Mouse (Mus musculus) spleen, adult 18-20 months (tissue): ENCODE measurements around the gene Cdc20b.
"Not testable (repeated sequence)": the region's sequence is repeated elsewhere in the genome, so short reads cannot be mapped to it uniquely, and the experiment has no call there.

Experiments
- DNase-seq, 2 experiments: peaks; one replicate each; pipeline ENCODE4 v3.0.0; 2022; ENCODE audit warnings: mixed read lengths in 2 of 2

Cdc20b gene

DNA sequence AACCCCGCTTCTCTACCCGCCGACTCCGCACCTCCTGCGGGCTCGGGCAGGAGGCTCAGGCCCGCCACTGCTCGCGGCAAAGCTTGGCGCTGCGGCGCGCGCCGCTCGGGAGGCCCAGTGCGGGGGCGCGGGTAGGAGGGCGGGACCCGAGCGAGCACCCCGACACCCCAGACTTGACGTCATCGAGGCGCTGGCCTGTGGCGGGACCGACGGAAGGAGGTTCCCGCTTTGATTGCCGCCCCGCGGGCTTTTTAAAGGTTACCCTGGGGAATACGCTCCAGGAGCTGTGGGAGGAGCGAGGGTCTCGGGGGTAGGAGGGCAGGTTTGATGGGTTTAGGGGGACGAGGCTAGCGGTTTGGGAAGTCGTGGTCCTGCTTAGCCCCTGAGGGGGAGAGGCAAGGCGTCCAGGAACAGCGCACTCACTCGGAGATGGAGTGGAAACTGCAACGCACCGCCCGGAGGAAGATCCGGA lies at the start of gene Cdc20b:
Cdc20b (plus strand) TSS at position 162 of the 472 bp plus-strand sequence.
- DNase-seq = peak; percentile 44 to 46

DNA sequence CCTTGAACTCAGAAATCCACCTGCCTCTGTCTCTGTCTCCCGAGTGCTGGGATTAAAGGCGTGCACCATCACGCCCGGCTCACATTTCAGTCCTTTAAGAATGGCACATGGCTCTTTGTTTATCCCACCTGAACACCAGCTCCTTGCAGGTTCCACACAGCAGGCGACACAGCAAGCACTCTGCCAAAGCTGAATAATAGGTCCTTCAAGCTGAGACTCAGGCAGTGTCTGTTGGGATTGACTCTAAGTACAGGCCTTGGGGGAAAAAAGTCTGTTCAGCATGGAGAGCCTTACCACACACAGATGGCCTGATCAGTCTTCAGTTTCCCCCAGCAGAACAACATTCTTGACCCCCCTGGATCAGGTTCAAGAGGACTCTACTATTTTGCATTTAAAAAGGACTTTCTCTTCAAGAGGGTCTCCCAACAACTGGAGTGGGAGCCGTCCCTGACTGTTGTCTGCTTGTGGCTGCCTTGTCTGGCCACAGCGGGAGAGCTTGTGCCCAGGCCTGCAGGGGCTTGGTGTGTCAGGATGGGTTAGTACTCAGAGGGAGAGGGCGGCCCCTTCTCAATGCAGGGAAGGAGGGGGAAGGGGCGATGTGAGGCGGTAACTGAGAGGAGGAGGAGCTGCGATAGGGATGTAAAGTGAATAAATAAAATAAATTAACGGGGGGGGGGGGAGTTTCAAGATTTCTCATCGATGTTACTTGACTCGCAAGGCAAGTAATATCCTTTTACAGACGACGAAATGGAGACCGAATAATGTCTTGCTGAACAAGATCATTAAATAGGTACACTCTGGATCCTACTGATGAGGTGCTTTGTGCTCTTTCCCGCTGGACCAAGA lies 49.1 kb upstream of the Cdc20b start:
- DNase-seq = no peak

DNA sequence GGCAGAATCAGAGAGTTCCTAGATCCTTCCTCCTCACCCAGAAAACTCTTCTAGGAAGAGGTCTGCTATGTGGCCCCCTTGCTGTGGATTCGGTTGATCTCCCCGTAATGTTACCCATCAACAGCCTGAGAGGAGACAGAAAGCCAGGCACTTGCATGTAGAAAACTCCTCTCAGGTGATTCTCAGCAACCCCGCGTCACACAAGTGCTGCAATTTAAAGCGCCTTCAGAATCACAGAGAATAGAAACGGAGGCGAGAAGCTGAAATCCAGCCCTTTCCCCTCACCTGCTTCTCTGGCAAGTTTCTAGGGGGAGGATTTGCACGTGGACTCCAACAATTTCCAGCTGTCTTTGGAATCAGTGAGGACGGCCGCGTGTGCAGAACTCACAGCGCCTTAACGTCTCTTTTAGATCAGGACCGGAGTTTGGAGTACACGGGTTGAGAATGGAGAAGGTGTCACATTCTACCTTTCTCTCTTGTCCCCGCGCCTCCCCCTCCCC lies 48.4 kb upstream of the Cdc20b start:
- DNase-seq = no peak

DNA sequence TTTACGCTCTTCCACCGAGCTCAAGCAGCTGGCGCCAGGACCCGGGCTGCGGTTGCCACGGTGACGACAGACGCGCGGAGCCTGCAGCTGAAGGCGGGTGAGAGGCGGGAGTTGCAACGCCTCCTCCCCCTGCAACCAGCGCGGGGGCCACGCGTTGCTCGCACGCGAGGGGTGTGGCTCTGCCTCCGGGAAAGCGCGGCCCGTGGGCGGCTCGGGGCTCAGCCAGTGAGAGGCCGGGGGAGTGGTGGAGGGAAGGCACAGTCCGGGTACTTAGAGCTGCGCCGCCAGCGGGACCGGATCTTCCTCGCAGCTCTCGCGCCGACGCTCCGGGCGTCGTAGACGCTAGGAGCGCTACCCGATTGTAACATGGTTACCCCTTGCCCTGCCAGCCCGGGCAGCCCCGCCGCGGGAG lies 47.4 kb upstream of the Cdc20b start, which contains the start of gene Ccno:
Ccno (plus strand) TSS at position 271 of the 412 bp plus-strand sequence.
- peak; percentile 77 to 80 for DNase-seq

DNA sequence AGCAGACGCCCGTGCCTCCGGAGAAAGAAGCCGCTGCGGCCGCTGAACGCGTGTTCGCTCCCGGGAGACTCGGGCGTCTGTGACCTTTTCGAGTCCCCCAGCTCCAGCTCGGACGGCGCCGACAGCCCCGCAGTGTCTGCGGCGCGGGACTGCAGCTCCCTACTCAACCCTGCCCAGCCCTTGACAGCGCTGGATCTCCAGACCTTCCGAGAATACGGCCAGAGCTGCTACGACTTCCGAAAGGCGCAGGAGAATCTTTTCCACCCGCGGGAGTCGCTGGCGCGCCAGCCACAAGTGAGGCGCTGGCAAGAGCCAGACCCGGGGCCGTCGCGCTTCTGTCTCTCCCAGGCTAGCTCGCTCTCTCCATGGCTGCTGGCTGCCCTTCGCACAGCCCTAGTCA lies 46.9 kb upstream of the Cdc20b start:
- no peak for DNase-seq

DNA sequence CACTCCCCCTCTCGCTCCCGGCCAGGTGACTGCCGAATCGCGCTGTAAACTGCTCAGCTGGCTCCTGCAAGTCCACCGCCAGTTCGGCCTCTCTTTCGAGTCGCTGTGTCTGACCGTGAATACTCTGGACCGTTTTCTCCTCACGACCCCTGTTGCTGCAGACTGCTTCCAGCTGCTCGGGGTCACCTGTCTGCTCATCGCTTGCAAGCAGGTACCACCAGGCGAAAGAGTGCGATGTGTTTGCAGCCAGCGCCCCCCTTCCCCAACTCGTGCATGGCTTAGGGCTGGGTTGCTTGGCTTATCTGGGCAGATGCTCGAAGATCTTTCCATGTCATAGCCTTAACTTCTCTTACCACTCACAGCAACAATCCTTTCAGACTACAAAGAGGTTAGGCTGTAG lies 46.0 kb upstream of the Cdc20b start:
- peak in 1 of 2 experiments; percentile 5 for DNase-seq

DNA sequence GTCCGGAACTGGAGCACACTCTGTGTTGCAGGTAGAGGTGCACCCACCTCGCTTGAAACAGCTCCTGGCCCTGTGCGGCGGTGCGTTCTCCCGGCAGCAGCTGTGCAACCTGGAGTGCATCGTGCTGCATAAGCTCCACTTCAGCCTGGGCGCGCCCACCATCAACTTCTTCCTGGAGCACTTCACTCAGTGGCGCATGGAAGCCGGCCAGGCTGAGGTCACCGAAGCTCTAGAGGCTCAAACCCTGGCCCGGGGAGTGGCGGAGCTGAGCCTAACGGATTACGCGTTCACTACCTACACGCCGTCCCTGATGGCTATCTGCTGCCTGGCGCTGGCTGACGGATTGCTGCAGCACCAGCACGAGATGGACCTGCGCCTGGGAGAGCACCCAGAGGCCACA lies 45.4 kb upstream of the Cdc20b start:
- no peak for DNase-seq

DNA sequence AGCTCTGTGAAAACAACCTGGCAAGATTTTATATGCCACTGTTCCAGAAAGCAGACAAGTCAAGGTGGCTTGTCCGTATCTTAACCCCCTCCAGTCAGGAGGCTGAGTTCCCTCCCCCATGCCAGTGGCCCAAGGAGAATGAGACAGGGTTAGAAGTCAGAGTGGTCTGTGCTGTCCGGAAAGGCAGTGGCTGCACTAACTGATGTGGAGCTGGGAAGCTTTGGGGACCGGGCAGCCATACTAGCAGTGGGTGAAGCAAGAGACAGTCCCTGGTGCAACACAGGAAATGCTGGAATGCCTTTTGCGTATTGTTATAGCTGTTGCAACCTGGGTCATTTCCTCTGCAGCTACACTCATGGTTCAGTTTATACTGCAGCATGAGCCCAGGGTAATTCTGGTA lies 44.6 kb upstream of the Cdc20b start:
- DNase-seq = no peak

DNA sequence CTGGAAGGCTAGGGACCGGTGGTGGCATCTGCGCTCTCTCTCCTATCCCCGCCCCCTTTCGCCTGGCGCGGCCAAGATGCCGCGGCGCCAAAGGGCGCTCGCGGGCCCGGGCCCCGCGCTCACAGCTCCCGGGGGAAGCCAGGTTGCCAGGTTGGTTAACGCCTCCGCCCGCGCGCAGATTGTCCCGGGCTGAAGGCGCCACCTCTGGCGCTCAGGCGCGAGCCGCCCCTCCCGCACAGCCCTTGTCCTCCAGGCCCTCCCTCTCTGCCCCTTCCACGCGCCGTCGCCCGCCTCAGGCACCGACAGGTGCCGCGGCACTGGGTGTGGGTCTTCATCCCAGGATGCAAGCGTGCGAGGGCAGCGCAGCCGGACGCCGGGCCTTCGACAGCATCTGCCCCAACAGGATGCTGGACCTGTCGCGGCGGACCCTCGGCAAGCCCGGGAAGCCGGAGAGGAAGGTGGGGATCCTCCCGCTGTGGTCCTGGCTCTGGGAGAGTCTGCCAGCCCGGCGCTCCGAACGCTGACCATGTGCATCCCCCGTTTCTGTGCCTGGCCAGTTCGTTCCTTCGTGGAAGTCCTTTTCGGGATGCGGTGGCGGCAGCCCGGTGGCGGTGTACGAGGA lies 41.3 kb upstream of the Cdc20b start, which contains the start of gene Mcidas:
Mcidas (plus strand) TSS at position 315 of the 622 bp plus-strand sequence.
- DNase-seq = no peak

DNA sequence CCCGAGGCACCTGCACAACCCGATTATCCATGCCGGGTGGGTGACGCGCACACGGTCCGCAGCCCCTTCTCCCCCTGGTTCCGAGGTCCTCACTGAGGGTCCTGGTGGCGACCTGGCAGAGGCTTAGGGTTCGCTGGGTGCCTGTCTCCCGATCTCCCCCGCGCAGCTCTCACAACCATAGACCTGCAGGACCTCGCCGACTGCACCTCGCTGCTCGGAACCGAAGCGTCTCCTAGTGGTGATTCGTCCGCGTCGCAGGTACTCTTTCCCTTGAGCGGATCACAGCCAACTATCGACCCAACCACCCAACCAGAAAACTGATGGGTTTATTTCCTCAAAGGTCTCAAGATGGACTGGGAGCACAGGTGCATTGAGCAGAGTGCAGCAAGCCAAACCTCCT lies 40.7 kb upstream of the Cdc20b start:
- peak; percentile 22 to 50 for DNase-seq

DNA sequence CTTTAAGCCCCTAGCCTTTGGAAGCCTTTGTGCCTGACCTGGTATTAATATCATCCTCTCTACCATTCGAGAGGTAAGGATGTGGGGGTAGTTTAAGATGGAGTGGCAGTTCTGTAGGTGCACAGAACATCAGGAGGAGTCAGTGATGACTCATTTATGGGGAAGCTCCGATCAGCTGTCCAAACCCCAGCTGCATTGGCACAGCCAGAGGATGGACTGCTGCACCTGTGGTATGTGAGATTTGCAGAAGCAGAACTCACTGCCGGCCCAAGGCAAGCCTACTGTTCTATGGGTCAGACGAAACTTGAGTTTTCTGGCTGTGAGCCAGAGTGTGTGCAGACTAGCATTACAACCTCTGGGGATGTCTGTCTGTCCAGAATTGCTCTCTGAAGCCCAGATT lies 38.5 kb upstream of the Cdc20b start:
- no peak for DNase-seq

DNA sequence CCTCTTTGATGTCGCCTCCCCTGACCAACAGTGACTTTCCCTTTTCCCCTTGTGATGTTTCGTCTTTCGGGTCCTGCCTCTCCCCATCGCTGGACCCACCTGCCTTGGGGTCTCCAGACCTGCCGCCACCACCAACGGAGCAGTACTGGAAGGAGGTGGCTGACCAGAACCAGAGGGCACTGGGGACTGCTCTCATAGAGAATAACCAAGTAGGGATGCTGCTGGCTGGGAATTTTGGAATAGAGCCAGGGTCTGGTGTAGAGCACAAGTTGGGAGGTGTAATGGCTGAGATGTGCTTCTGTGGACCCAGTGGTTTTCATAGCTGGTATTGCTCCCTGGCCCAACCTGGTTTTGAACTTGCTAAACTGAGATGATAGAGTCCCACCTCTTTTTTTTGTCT lies 37.5 kb upstream of the Cdc20b start:
- DNase-seq = no peak

DNA sequence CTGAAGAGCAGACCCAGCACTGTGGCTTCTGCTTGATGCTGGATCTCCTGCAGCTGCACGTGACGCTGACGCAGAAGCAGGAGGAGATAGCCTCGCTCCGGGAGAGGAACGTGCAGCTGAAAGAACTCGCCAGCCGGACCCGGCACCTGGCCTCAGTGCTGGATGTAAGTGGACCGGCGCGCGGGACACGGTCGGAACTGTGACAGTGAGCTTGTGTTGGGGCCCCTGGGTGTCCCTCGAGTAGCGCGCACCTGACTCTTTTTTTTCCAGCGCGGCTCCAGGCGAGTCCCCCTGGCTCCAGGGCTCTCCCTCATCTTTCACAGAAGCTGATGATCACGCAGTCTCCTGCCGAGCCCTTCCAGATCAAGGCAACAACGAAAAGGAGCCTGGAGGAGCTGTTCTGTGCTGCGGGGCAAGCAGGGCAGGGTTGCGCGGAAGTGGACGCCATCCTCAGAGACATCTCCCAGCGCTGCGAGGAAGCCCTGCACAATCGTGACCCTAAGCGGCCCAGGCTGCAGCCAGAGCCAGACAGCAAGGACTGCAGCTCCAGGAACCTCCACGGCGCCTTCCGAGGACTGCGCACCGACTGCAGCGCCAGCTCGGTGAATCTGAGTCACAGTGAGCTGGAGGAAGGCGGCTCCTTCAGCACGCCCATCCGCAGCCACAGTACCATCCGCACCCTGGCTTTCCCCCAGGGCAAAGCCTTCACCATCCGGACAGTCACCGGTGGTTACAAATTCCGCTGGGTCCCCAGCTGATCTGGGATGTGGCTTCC lies 36.3 kb upstream of the Cdc20b start:
- DNase-seq = no peak

DNA sequence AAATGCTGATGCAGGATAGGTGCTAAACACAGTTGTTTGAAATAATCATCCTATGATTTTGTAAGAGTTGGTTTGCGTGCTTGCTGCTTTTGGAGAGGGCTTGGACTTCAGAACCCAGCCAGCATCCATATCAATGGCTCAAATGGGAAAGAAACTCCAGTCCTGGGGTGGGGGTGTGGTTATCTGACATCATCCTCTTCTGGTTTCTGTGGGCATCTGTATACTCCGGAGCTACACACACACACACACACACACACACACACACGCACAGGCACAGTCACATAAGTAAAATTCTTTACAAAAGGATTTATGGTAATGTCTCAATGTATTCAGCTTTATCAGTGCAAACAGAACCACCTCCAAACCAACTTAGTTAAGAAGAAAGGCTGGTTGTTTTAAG lies 34.8 kb upstream of the Cdc20b start:
- no peak for DNase-seq

DNA sequence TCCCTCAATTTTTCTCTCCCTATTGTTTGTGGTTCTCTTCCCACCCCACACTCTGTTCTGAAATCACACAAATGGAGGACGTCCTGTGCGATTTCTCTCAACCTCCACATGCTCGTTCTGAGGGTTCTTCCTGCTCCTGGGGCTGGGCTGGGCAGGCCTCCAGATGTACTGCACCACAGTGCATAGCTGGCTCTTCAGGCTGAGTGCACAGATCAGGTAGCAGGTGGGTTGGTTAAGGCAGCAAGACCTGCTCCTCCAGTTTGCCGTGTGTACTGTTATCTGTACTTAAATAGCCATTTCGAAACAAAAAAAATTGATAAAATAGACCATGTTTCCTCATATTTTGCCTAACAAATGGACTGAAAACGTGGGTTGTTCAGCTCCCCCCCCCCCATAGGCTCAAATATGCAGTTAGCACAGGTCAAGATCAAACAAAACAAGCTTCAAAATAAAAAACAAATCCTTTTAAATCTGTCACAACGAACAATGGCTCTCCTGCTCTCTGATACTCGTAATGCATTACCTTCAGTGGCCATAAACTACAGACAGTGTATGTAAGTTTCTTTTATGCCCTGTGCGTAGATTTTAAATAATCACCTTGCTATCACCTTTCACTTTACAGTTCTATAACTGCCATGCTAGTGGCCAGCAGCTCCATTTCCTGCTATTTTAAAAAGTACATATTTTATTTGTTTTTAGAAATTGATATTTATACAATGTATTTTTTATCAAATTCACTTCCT lies 34.2 kb upstream of the Cdc20b start:
- no peak for DNase-seq

DNA sequence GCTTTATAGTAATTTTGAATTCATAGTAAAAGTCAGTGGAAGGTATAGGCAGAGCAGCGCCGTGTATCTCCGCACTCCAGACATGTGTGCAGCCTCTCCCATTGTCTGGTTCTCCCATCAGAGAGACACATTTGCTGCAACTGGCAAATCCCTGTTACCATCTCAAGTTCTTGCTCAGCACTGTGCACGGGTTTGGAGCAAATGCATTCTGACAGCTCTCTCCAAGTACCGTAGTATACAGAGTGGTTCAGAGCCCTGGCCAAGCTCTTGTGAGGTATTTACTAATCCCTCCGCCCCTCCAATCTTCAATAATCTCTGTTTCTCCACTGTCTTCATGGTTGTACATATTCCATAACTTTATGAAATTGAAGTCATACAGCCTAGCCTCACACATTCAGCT lies 22.2 kb upstream of the Cdc20b start:
- DNase-seq = no peak

DNA sequence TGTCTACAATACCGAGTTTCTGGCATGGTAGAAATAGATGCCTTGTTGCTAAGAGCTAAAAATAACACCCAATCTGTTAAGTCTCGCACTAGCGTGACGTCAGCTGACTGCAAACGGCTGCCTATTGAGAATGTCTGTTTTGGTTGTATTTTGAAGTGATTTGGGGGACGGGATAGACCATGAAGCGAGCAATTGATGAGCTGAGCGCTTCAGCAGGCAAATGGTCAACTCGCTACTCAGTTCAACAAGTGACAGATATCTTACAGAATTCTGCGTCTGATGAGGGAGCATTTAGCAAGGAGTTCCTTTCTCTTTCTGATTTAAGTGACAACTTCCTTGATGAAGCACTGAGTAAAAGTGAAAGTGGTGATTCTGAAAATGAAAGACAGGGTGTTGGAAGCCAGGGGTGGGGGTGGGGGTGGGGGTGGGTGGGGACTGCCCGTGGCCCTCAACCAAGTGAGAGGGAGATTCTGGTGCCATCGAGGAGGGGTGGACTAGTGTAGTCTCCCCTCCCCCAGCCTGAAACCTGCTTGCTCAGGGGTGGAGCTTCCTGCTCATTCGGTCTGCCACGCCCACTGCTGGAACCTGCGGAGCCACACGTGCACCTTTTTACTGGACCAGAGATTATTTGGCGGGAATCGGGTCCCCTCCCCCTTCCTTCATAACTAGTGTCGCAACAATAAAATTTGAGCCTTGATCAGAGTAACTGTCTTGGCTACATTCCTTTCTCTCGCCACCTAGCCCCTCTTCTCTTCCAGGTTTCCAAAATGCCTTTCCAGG lies 21.5 kb upstream of the Cdc20b start:
- not testable (repeated sequence) for DNase-seq

DNA sequence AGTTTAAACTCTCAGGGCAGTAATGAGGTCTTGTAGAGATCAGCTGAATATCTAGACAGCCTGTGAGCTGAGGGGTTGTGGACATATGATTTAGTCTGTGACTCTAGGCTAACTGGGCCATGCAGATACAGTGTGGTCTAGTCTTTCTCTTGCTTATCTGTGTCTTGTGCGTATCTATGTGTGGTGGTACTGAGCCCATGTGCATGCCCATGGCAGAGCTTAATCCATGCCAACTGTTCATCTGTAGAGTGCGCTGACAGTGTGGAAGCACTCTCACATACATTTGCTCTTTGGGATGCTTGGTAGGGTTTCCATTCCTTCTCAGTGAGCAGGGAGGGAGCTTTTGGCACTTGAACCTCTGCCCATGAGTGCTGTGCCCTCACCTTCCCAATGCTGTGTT lies 13.4 kb upstream of the Cdc20b start:
- DNase-seq = no peak

DNA sequence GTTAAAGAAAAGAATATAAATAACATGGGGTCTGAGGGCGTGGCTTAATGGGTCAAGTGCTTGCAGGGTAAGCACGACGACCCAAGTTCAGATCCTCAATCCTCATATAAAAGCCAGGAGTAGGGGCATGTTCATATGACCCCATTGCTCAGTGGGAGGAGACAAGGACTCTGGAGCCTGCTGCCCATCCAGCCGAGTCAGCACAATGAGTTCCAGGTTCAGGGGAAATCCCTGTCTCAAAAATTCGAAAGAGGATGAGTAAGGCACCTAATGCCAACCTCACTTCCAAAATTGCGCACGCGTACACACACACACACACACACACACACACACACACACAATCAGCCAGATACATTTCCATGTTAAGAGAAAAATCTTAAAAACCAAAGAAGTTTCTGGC lies 12.4 kb upstream of the Cdc20b start:
- no peak for DNase-seq

DNA sequence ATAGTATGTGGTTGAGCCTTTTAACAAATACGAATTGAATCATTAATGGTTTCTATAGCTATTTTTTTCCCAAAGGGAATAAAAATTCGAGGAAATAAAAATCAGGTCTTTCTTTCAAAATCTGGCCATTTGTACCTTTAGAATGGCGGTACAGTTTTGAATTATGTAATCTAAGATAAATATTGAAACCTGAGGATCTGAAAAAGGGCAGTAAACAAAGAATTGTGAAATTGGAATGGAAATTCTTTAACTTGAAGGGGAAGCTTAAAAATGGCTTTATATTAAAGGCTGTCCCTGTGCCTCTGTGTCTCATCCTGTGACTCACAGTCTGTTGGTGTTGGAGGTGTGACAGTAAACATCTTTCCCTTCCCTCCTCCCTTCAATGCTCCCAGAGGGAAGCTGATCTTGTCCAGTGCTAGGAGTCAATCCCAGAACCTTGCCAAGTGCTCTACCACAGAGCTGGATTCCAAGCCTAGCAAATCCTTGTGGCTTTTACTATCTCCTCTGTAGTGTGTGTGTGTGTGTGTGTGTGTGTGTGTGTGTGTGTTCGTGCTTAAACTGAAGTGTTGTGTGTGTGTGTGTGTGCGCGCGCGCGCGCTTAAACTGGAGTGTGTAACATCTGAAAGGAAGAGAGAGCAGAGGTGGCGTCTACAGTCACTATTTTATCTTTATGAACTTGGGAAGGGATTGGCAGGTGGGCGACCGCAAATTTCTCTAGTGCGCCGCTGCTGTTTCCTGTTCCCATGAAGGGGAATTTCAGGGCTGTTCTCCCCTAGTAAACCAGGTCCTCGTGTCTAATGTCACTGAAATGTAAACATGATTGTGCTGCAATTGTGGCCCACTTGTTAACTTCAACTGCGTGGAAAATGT lies 11.4 kb upstream of the Cdc20b start:
- DNase-seq = no peak

DNA sequence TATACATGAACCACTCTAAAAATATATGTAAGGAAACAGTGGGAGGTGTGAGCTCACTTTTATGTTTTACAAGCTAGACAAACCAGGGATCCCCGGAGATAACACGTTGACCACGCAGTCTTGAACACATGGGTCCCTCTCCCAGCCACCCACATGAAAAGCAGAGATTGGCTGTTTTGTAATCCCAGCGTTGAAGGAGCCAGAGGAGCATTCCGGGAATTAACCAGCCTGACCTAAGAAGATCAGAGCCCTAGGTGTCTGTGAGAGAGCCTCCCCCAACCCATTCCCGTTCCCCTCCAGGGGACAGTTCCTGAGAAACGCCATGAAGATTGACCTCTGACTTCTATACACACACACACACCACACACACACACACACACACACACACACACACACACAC lies 3.6 kb upstream of the Cdc20b start:
- DNase-seq = no peak
